Mouse (Mus musculus) layer of hippocampus, adult 9-10 months (tissue): ENCODE data around the gene Krtcap3.
"Not testable (repeated sequence)": the region's sequence is repeated elsewhere in the genome, so short reads cannot be mapped to it uniquely, and the experiment has no call there.

Experiments
- DNase-seq: peaks from one replicate; pipeline ENCODE4 v3.0.0; 2022; ENCODE audit warnings: low spot score

The Krtcap3 gene

DNA sequence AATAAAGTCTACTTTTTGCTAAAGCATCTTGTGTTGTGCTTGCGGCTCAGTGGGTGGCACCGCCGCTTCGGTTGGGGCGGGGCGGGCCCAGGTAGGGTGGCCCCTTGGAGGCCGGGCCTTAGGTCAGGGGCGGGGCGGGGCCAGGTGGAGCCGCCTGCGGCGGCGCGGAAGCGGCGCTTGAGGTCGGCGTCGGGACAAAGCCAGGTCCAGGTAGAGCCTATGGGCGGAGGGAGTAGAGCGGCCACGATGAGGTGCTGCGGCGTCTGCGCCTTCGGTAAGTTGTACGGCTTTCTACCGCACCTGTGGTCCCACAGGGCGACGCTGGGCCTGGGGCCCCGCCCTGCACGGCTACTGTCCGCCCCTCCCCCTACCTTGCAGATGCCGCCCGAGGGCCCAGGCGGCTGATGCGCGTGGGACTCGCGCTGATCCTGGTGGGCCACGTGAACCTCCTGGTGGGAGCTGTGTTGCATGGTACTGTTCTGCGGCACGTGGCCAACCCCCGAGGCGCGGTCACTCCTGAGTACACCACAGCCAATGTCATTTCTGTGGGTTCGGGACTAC is at the start of gene Krtcap3:
Gene Krtcap3, plus strand, starts transcription at position 151 of the 561 bp plus-strand sequence.
- DNase-seq = no peak

DNA sequence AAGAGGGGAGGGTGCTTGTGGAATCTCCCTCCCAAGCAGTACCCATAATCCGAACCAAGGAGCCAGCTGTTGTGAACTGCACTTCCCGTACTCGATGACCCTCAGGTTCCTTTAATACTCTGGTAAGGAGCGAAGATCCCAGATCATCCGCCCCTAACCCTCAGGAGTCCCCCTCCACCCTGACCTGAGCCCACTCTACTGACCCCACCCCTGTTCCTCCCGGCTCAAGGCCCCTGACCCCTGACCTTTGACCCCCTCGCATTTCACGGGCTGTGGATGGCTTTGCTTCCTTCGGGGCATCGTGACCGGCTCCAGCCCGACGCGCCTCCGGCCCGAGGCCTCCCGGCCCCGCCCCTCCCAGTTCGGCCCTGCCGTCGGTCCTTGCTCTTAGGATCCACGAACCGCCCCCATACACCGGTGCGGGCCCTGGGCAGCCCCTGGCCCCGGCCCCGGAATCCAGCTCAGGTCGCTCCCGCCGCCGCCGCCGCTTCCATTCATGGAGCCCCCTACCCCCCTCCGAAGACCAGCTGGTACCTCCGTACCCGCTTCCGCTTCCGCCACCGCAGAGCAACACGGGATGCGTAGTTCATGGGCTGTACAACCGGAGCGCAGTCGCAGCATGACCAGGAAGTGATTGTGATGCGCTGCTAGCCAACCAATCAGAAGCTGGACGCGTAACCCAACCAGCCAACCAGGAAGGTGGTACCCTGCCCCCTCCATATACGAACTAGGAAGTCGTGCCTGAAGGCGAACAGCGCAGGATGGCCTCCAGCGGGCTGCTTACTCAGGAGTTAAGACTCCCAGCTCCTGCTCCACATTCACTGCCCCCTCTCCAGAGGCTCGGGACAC is 49.5 kb upstream of the Krtcap3 start, which contains the start of gene Zfp513:
Gene Zfp513, minus strand, starts transcription at position 562 of the 849 bp plus-strand sequence.
- peak; percentile 94 for DNase-seq

DNA sequence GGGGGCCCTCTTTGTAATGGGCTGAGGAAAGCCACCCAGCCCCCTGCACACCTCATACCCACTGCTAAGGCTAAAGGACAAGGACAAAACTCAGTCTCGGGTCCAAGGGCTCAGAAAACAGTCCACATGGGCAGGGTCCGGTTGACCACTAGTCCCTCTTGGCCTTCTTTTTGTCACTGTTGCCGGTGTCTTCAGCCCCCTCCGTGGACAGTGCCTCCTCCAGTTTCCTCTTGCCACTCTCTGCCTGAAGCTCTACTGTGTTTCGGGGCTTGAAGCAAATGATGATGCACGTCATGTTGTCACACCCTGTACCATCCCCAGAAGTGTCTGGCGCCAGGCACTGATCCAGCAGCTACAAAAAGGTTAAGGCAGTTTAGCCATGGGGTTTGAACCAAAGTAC is 48.6 kb upstream of the Krtcap3 start:
- no peak for DNase-seq

DNA sequence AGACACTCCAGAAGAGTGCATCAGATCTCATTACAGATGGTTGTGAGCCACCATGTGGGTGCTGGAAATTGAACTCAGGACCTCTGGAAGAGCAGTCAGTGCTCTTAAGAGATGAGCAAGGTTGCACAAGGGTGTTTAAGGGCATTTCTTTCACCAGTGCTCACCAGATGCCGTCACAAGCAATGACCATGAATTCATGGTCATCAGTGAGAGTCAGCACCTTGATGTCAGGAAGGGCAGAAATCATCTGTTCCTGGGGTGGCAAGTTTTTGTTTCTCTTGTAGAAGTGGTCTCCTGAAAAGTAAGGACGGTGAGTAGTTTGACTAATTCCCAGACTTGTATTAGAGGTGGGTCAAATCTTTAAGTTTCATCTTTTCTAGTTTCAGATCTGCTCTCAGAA is 47.6 kb upstream of the Krtcap3 start:
- DNase-seq = no peak

DNA sequence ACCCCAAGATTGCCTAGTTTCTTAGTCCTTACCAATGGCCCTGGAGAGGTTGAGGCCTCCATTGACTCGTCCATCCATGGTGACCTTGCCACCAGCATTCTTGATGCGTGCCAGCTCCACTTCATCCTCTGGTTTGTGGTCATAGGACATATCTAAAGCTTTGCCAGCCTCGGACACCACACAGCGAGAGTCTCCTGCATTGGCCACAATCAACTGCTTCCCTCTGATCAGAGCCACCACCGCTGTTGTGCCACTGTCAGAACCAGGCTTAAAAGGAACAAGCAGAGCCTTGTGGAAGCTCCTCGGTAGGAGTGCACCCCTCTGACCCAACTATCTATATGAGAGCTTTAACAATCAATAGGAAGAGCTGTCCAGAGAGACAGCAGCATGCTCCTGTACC is 47.1 kb upstream of the Krtcap3 start:
- no peak for DNase-seq

DNA sequence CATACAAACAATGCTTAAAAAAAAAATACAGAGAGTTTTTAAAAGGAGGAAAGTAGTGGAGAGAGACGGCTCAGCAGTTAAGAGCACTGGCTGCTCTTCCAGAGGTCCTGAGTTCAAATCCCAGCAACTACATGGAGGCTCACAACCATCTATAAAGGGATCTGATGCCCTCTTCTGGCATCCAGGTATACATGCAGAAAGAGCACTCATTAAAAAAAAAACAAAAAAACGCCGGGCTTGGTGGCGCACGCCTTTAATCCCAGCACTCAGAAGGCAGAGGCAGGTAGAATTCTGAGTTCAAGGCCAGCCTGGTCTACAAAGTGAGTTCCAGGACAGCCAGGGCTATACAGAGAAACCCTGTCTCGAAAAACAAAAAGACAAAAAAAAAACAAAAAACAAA is 34.9 kb upstream of the Krtcap3 start:
- DNase-seq = not testable (repeated sequence)

DNA sequence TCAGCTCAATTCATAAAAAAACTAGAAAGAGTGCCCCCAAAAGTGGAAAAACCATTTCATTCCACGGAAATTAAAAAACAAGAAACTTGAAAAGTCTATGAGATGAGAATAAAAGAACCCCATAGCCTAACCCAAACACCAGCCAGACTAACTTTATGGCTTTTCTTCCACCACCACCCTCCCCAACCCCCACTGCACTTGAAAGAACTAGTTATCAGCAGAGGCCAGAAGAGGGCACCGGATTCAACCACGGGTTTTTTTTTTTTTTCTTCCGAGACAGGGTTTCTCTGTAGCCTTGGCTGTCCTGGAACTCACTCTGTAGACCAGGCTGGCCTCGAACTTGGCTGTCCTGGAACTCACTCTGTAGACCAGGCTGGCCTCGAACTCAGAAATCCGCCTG is 33.2 kb upstream of the Krtcap3 start:
- DNase-seq = no peak

DNA sequence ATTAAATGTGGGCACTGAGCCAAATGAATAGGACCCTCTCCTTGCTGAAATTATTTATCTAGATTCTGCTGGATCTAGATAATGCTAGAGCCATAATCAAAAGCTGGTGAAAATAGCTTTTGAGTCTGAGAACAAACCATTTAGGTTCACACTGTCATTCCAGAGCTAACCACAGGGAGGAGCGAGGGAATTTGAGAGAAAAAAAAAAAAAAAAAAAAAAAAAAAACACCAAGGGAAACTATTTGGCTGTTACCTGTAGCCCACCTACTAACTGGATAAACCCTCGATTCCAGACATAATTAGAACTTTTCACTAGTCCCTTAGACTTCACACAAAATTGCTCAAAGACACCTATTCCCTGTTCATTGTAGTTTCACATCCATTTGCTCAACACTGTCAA is 32.4 kb upstream of the Krtcap3 start:
- DNase-seq = no peak

DNA sequence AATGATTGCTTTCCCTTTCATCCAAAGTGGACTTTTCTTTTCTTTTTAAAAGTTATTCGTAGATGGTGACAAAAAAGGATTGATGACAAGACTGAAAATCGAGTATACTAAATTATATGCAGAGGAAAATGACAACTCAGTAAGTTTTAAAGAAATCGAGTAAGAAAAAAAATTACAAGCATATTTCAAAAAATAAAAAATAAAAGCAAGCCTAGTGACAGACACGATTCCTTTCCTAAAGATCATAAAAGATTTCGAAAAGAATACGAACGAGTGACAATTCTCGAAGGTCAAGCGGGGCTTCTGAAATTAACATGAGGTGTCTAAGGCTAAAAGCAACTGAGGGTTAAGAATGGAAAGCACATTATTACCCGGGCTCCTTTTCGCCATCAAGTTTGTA is 32.0 kb upstream of the Krtcap3 start:
- DNase-seq = no peak

DNA sequence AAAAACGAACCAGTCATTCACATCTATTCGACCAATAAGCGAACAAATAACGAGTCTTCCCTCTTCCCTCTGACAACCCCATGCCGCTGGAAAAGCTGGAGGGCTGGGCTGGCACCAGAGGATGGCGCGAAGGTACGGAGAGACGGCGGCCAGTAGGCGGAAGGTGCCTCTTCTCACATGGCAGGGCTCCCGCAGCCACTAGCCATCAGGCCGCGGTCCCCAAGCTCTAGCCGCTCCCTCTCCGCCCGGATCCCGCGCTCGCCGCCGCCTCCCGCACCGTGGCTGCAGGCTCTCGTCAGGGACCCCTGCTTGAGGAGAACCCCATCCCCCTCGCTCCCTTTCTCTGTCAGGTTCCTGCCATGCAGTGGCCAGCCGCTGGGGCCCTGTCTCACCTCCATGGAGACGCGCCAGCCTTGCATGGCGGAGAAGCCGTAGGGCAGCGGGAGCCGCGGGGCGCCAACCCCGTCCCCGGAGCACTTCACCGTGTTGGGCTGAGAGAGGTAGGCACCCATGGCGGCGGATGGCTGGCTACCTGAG is 31.5 kb upstream of the Krtcap3 start:
- no peak for DNase-seq

DNA sequence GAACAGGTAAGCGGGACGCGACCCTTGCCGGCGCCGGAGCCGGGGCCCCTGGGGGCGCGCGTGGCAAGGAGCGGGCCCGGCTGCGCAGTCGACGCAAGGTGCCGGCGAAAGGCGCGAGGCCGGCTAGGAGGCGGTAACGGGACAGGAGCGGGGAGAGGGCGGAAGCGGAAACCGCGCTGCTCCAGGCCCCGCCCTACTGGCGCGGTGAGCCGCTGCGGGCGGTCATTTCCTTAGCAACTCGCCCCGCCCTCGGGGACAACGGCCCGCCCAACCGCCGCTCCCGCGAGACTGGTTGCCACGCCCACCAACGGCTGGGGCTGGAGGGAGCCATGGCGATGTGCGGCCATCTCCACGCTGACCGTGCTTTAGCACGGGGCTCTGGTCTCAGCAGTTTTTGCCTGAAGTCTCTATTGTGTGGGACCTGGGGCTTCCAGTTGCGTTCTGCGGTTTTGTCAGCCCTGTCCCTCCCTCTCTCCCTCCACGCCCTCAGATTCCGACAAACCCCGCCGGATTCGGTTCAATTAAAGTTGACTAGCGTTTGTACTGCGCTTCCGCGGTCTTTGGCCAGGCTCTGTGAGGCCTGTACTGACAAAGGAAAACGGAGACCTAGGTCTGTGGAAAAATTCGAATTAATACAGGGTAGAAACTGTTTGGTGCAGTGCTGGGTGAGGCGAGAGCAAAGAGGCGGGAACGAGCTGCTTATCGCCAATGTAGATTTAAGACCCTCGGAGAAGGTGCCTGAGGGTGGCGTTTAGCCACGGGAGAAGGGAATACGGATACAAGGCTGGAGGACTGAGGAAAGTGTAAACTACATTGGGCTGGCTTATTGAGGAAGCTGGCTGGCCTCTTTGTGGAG is 30.8 kb upstream of the Krtcap3 start, which contains the start of gene Ppm1g:
Gene Ppm1g, minus strand, starts transcription at position 240 of the 856 bp plus-strand sequence.
- DNase-seq = peak; percentile 79

DNA sequence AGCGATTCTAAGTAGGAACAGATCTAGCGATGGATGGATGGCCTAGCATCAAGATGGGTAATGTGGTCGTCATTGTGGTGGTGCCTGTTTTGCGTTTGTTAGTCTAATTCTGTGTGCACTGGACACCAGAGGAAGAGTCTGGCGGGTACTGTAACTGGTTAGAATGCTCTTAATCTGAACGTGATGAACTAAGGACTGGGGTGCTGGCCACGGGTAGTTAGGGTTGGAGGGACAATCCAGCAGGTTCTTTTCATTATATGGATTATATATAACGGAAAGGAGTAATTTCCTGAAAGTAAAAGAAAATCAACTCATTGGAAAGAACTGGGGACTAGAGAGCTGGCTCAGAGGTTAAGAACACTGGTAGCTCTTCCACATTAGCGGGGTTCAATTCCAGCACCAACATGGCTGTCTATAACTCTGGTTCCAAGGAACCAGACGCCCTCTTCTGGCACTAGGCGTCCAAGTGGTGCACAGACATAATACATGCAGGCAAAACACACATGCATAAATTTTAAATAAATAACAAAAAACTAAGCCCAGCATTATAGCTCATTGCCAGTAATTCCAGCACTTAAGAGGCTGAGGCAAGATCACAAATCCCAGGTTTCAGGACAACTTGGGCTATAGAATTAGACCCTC is 30.1 kb upstream of the Krtcap3 start:
- no peak for DNase-seq

DNA sequence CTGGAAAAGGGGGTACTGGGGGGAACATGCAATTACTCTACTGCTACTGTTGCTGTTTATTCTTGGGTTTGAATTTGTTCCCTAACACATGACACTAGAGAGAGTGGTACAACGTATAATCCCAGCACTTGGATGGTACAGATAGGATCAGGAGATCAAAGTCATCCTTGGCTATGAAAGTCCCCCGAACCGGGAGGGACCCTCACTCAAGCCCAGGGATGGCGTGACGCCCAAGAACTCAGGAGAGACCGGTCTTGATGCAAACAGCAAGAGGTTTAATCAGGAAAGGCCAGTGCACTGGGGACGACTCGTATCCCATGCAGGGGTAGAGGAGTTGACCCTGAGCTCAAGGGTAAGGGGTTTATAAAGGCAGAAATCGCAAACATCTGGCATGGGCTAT is 28.8 kb upstream of the Krtcap3 start:
- no peak for DNase-seq

DNA sequence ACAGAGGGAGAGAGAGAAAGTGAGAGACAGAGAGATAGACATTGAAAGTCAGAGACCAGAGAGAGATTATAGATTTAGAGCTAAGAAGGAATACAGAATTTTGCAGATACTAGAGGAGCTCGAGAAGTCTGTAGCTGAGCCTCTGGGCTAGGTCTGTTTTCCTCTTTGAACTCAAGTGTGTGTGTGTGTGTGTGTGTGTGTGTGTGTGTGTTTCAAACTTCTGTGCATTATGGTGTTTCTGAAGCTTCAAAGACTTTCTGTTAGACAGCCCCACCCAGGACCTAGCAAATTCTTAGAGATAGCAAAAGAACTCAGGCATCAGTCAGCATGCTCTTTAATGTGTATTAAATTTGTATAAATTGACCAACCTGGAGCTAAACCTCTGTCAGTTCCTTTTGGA is 24.9 kb upstream of the Krtcap3 start:
- no peak for DNase-seq

DNA sequence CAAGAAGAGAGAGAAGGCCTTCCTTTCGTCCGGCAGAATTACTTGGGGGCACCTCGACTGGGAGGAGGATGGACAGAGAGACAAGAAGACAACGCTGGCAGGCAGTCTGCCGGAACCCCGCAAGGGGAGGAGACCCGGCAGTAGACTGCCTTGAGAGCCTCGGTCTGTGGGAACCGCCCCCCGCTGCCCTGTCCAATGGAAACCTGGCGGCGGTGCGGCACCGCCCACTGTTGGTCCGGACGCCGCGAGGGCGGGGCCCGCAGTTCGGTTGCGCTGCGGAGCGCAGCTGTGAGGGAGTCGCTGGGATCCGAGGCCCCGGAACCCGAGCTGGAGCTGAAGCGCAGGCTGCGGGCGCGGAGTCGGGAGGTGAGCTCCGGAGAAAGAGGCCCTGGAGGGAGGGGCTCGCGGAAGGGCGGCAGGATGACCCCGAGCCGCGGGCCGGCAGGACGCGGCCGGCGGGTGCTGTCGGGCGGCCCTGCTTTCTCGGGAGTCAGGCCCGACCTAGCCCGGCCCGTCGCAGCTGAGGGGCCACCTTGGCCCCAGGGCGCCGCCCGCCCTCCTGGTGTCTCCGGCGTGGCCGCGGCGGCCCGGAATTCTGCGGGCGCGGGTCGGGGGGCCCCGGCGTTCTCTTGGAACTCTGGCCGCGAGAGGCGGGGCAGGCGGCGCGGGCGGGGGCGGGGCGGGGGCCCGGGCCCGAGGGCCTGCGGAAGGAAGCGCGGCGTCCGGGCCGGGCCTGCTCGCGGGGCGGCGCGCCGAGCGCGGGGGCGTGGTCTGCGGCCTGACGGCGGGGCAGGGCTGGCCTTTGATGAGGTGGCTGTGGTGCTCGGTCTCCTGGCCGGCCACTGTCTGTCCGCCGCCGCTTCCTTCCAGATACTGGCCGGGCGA is 10.6 kb upstream of the Krtcap3 start, which contains the start of the genes Nrbp1 and Gm9970:
Gene Nrbp1, plus strand, starts transcription at position 228 of the 885 bp plus-strand sequence.
Gene Gm9970, minus strand, starts transcription at position 596 of the 885 bp plus-strand sequence.
- DNase-seq = peak; percentile 83

DNA sequence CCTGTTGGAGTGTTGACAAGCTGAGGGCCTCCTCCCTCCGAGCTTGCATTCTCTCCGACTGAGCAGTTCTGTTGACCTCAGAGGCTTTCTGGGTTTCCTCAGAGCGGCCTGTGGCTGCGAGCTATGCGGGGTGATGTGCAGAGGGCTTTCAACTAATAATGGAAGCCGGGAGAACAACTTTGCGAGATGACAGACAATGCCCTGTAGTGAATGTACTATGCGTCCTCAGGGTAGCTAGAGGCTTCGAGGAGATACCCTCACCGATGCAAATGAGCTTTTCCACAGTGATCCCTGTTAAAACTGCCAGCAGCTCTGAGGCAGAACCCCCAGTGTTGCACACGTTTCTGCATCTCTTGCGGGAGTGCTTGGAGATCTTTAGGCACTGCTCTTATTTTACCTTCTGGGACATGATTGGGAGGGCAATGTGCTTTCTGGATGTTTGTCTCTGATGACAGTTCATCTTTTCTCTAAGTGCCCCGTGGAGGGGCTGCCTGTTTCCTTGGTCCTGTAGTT is 9.9 kb upstream of the Krtcap3 start:
- DNase-seq = no peak

DNA sequence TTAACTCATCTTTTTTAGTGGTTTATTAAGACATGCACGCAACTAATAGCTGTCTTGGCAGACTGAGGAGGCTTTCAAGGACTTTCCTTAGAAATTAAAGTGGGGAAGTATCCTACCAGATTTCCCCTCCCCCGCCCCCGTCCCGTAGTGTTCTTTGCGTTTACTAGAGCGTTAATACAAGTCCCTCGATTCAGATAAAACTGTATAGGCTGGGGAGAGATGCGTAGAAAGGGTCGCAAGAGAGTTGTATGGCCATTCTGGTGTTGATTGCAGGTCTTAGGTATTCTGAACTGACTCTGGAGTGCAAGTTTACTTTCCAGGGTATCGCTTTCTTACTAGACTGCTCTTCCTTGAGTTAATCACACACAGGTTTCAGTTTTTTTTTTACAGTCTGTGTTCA is 9.3 kb upstream of the Krtcap3 start:
- no peak for DNase-seq

DNA sequence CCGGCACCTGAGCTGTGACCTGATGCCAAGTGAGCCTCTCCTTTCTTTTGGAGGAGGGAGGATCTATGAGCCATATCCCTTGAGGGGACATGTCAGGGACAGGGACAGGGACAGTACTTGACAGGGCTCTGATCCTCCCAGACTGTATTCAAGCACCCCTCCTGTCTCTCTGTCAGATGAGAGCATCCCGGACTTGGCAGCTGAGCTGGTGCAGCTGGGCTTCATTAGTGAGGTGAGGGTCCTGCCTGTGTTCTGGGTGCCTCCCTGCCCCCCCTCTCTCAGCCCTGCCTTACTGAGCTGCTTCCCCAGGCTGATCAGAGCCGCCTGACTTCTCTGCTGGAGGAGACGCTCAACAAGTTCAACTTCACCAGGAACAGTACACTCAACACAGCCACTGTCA is 775 bp upstream of the Krtcap3 start:
- no peak for DNase-seq

DNA sequence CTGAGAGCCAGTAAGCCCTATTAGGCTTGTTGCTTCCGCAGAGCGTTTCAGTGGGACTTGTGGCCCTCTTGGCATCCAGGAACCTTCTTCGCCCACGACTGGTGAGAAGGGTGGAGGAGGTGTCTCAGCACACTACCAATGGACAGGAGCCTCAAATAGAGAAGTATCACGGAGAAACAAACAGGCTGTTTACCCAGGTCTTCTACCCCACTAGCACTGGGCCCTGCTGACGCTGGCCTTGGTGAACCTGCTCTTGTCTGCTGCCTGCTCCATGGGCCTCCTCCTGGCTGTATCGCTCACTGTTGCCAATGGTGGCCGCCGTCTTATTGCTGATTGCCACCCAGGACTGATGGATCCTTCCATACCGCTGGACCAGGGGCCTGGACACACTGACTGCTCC is 660 bp downstream of the Krtcap3 start:
- no peak for DNase-seq

DNA sequence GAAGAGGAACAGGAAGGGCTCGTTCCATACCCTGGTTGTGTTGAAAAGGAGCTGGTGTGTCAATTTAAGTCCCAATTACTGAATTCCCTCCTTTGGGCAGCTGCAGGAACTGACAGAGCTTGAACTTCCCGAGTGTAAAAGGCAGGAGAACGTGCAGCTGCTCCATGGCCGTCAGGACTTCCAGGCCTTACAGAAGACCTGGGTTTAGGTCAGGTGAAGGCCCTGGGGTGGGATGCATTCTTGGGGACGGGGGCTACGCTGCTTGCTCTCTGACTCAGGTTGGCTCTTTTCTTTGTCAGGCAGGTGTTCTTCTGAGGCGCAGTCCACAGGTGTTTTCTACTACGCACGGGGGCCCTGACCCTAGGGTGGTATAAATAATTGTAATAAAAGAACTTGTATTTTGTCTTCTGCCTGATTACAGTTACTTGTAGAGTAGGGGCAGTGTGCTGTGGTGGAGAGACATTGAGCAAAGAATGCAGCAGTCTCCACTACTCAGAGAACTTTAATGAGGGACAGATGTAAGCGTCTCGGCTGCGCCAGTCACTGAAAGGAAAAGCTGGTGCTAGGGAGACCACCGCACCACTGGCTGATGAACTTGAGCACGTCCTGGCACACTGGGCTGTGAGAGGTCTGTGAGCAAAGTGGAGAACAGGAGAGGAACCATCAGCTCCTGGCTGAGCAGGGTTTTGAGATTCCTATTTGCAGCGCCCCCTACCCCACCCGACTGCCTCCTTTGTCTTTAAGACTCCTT is 1.5 kb downstream of the Krtcap3 start:
- no peak for DNase-seq
